Mouse (Mus musculus) MEL (cell line): ENCODE data around the gene Rufy3. TPM values are rescaled to one million over a fixed set of nuclear protein-coding genes. Genes with fewer than 3 reads are reported as not detected.

ENCODE experiments used
- DNase-seq: peaks from one replicate; pipeline ENCODE4 v3.0.0; 2011; ENCODE audit warnings: low read depth, low spot score
- H3K27ac ChIP-seq: 2 replicates; pipeline ENCODE4 v1.5.1; 2012; ENCODE audit warnings: low read depth, mild to moderate bottlenecking, control low read depth, low read length, moderate library complexity; ENCODE audit not compliant: control insufficient read depth
- H3K27me3 ChIP-seq, 2 experiments: fragments of 150-350 bp in 1 of 2; sonication (generic) in 1 of 2; 2 replicates each; pipeline ENCODE4 v1.6.1; 2012; ENCODE audit warnings: low read length in 2 of 2, mild to moderate bottlenecking in 2 of 2, improper control_type of control experiment in 1 of 2, moderate library complexity in 1 of 2; ENCODE audit not compliant: insufficient read depth in 2 of 2, control insufficient read depth in 1 of 2
- H3K36me3 ChIP-seq, 2 experiments: 2 replicates each; pipeline ENCODE4 v1.6.1; 2012 to 2014; ENCODE audit warnings: low read length in 2 of 2, improper control_type of control experiment in 1 of 2, inconsistent platforms in 1 of 2, mild to moderate bottlenecking in 1 of 2; ENCODE audit not compliant: insufficient read depth in 2 of 2, control insufficient read depth in 1 of 2
- H3K4me1 ChIP-seq, 2 experiments: fragments of 150-350 bp in 1 of 2; sonication (generic) in 1 of 2; 2 replicates each; pipeline ENCODE4 v1.6.1; 2012; ENCODE audit warnings: low read length in 2 of 2, improper control_type of control experiment in 1 of 2, mild to moderate bottlenecking in 1 of 2; ENCODE audit not compliant: insufficient read depth in 2 of 2, control insufficient read depth in 1 of 2
- H3K4me3 ChIP-seq, 2 experiments: fragments of 150-350 bp in 1 of 2; sonication (generic) in 1 of 2; 2 replicates each; pipeline ENCODE4 v1.5.1; 2012; ENCODE audit warnings: low read depth in 2 of 2, low read length in 2 of 2, mild to moderate bottlenecking in 2 of 2, moderate library complexity in 2 of 2, control low read depth in 1 of 2, improper control_type of control experiment in 1 of 2; ENCODE audit not compliant: control insufficient read depth in 1 of 2, insufficient read depth in 1 of 2
- H3K79me2 ChIP-seq: 2 replicates; pipeline ENCODE4 v1.6.1; 2012; ENCODE audit warnings: mild to moderate bottlenecking, low read length, moderate library complexity; ENCODE audit not compliant: control insufficient read depth, poor library complexity, insufficient read depth
- H3K9ac ChIP-seq: 2 replicates; pipeline ENCODE4 v1.6.1; 2012; ENCODE audit warnings: low read depth, mild to moderate bottlenecking, control low read depth, low read length, moderate library complexity; ENCODE audit not compliant: control insufficient read depth, poor library complexity, severe bottlenecking
- H3K9me3 ChIP-seq: fragments of 150-350 bp; sonication (generic); replicated peaks from 2 replicates; pipeline ENCODE4 v1.6.1; 2012; ENCODE audit warnings: mild to moderate bottlenecking, low read length, improper control_type of control experiment, moderate library complexity; ENCODE audit not compliant: insufficient read depth
- CHD1 ChIP-seq: IDR thresholded peaks from 2 replicates; pipeline ENCODE4 v1.6.1; 2012; ENCODE audit warnings: low read depth, mild to moderate bottlenecking, inconsistent platforms, low read length, improper control_type of control experiment
- CHD2 ChIP-seq: IDR thresholded peaks from 2 replicates; pipeline ENCODE4 v1.6.1; 2011; ENCODE audit warnings: low read length, improper control_type of control experiment
- CTCF ChIP-seq, 3 experiments: IDR thresholded peaks in 2 of 3; conservative IDR thresholded peaks in 1 of 3; 2 replicates each; pipeline ENCODE4 v1.5.1; 2011 to 2012; ENCODE audit warnings: low read length in 3 of 3, low read depth in 2 of 3, mild to moderate bottlenecking in 2 of 3, improper control_type of control experiment in 1 of 3, inconsistent platforms in 1 of 3, mixed read lengths in 1 of 3, moderate library complexity in 1 of 3; ENCODE audit not compliant: control insufficient read depth in 1 of 3, insufficient read depth in 1 of 3, poor library complexity in 1 of 3, severe bottlenecking in 1 of 3
- ELF1 ChIP-seq: IDR thresholded peaks from 2 replicates; pipeline ENCODE4 v1.6.1; 2014; ENCODE audit warnings: low read depth, mild to moderate bottlenecking, inconsistent platforms, low read length, improper control_type of control experiment, moderate library complexity
- EP300 ChIP-seq, 2 experiments: IDR thresholded peaks; 2 replicates each; pipeline ENCODE4 v1.6.1; 2011; ENCODE audit warnings: improper control_type of control experiment in 2 of 2, low read length in 2 of 2, low read depth in 1 of 2, mild to moderate bottlenecking in 1 of 2
- GATA1 ChIP-seq: IDR thresholded peaks from 2 replicates; pipeline ENCODE4 v1.6.1; 2011; ENCODE audit warnings: low read depth, low read length, improper control_type of control experiment
- HCFC1 ChIP-seq: IDR thresholded peaks from 2 replicates; pipeline ENCODE4 v1.6.1; 2012; ENCODE audit warnings: low read depth, mild to moderate bottlenecking, inconsistent platforms, low read length, improper control_type of control experiment, moderate library complexity
- MAFK ChIP-seq: IDR thresholded peaks from 2 replicates; pipeline ENCODE4 v1.6.1; 2011; ENCODE audit warnings: low read depth, mild to moderate bottlenecking, low read length, improper control_type of control experiment, borderline replicate concordance
- MAX ChIP-seq: IDR thresholded peaks from 2 replicates; pipeline ENCODE4 v1.6.1; 2011; ENCODE audit warnings: low read length, improper control_type of control experiment
- MAZ ChIP-seq: IDR thresholded peaks from 2 replicates; pipeline ENCODE4 v1.6.1; 2012; ENCODE audit warnings: low read depth, mild to moderate bottlenecking, inconsistent platforms, low read length, improper control_type of control experiment
- MEF2A ChIP-seq: IDR thresholded peaks from 2 replicates; pipeline ENCODE4 v1.6.1; 2014; ENCODE audit warnings: low read depth, mild to moderate bottlenecking, inconsistent platforms, low read length, improper control_type of control experiment; ENCODE audit not compliant: poor library complexity, insufficient replicate concordance, severe bottlenecking; ENCODE audit errors: extremely low read depth
- MXI1 ChIP-seq: IDR thresholded peaks from 2 replicates; pipeline ENCODE4 v1.6.1; 2011; ENCODE audit warnings: mild to moderate bottlenecking, low read depth, low read length, improper control_type of control experiment
- MYB ChIP-seq: IDR thresholded peaks from 2 replicates; pipeline ENCODE4 v1.6.1; 2011; ENCODE audit warnings: mild to moderate bottlenecking, low read depth, low read length, improper control_type of control experiment
- MYC ChIP-seq: IDR thresholded peaks from 2 replicates; pipeline ENCODE4 v1.6.1; 2011; ENCODE audit warnings: low read depth, mild to moderate bottlenecking, low read length, improper control_type of control experiment, moderate library complexity
- NELFE ChIP-seq: IDR thresholded peaks from 2 replicates; pipeline ENCODE4 v1.6.1; 2011; ENCODE audit warnings: low read depth, low read length, improper control_type of control experiment
- POLR2AphosphoS2 ChIP-seq: IDR thresholded peaks from 2 replicates; pipeline ENCODE4 v1.6.1; 2011; ENCODE audit warnings: low read length, improper control_type of control experiment
- POLR2AphosphoS5 ChIP-seq: IDR thresholded peaks from 2 replicates; pipeline ENCODE4 v1.6.1; 2012; ENCODE audit warnings: low read depth, borderline replicate concordance, mild to moderate bottlenecking, inconsistent platforms, low read length, moderate library complexity, mixed read lengths
- SMC3 ChIP-seq: IDR thresholded peaks from 2 replicates; pipeline ENCODE4 v1.6.1; 2011; ENCODE audit warnings: low read depth, low read length, improper control_type of control experiment
- TBP ChIP-seq: IDR thresholded peaks from 2 replicates; pipeline ENCODE4 v1.8.0; 2011; ENCODE audit warnings: low read depth, low read length, improper control_type of control experiment
- UBTF ChIP-seq: IDR thresholded peaks from 2 replicates; pipeline ENCODE4 v1.6.1; 2012; ENCODE audit warnings: low read depth, mild to moderate bottlenecking, inconsistent platforms, low read length, improper control_type of control experiment, moderate library complexity, borderline replicate concordance; ENCODE audit not compliant: insufficient read depth
- USF1 ChIP-seq: IDR thresholded peaks from 2 replicates; pipeline ENCODE4 v1.6.1; 2014; ENCODE audit warnings: low read depth, mild to moderate bottlenecking, inconsistent platforms, low read length, improper control_type of control experiment, moderate library complexity
- USF2 ChIP-seq, 2 experiments: IDR thresholded peaks; 2 replicates each; pipeline ENCODE4 v1.6.1; 2011 to 2012; ENCODE audit warnings: improper control_type of control experiment in 2 of 2, low read length in 2 of 2, borderline replicate concordance in 1 of 2, inconsistent platforms in 1 of 2, low read depth in 1 of 2, mild to moderate bottlenecking in 1 of 2; ENCODE audit not compliant: insufficient read depth in 1 of 2
- polyA plus RNA-seq, 2 experiments: library from polyadenylated mRNA; stranded (reverse) in 1 of 2; unstranded in 1 of 2; fragments of >175 nt in 1 of 2; fragments of >200 nt in 1 of 2; gene quantifications; 2 replicates each; pipeline versions ENCODE4 v1.2.1 to v1.2.4; 2012; ENCODE audit warnings: low replicate concordance in 2 of 2, low read depth in 1 of 2; ENCODE audit not compliant: insufficient read length in 2 of 2, insufficient read depth in 1 of 2, missing spikeins in 1 of 2
- total RNA-seq: library from RNA; depleted of rRNA; stranded (reverse); fragments of 300-350 nt; gene quantifications from 2 replicates; pipeline ENCODE4 v1.2.3, GENCODE M21; 2012

Rufy3 gene
- total and polyA plus RNA-seq, 3 experiments = 3.2 to 5.7 TPM; not detected in 1

DNA sequence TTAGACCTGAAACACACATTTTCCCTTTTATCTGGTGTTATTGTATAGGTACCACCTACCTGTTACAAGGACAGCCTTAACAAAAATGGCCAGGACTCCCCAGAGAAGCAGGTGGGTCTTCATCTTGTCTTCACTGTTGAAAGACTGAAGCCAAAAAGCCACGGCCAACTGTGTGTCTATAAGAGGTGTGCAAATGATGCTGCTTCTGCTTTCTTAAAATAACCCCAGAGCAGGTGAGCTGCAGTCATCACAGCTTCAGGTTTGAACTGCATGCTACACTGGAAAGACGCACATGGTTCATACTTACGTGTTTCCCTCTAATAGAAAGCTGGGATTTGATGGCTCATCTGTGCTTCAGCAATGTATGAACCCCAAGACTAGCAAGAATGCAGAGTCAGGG is 37.2 kb upstream of the Rufy3 start, which contains the start of gene Jchain:
Jchain (minus strand) TSS at position 235 of the 400 bp plus-strand sequence.
- TF ChIP-seq GATA1 = no peak
- no peak for TF ChIP-seq MYC
- TF ChIP-seq EP300 (IDR thresholded peaks at IDR 0.05; ENCODE audit: low read depth in 1 of 2, low read length in 2 of 2) = no peak
- TF ChIP-seq TBP = no peak
- TF ChIP-seq POLR2AphosphoS2 = no peak
- no peak for TF ChIP-seq MXI1
- no peak for TF ChIP-seq NELFE
- no peak for TF ChIP-seq MEF2A
- TF ChIP-seq MAFK = no peak
- no peak for TF ChIP-seq MAZ
- no peak for TF ChIP-seq HCFC1
- no peak for TF ChIP-seq CHD1
- no peak for TF ChIP-seq ELF1
- no peak for TF ChIP-seq MAX
- no peak for TF ChIP-seq USF2 (IDR thresholded peaks at IDR 0.05; ENCODE audit: borderline replicate concordance in 1 of 2, insufficient read depth in 1 of 2, low read depth in 1 of 2, low read length in 2 of 2)
- TF ChIP-seq USF1 = no peak
- no peak for TF ChIP-seq CTCF (IDR thresholded peaks at IDR 0.05 in 2 of 3, conservative IDR thresholded peaks at IDR 0.05 in 1 of 3; ENCODE audit: control insufficient read depth in 1 of 3, insufficient read depth in 1 of 3, low read depth in 2 of 3, low read length in 3 of 3, poor library complexity in 1 of 3, severe bottlenecking in 1 of 3)
- no peak for TF ChIP-seq POLR2AphosphoS5
- H3K4me1 ChIP-seq = no peaks in the 10 kb centered on the region
- no peak for DNase-seq
- H3K4me3 ChIP-seq = no peak within 1 kb of the TSS
- no peak within 1 kb of the TSS for H3K27ac ChIP-seq
- no peaks in the 10 kb centered on the region for H3K79me2 ChIP-seq
- no peak within 1 kb of the TSS for H3K9ac ChIP-seq
- H3K36me3 ChIP-seq = no peaks in the 10 kb centered on the region; a peak in 1 of 4 replicates
- peaks cover 8 to 9% of the 10 kb centered on the region in 2 experiments for H3K27me3 ChIP-seq
- no peaks in the 10 kb centered on the region for H3K9me3 ChIP-seq

DNA sequence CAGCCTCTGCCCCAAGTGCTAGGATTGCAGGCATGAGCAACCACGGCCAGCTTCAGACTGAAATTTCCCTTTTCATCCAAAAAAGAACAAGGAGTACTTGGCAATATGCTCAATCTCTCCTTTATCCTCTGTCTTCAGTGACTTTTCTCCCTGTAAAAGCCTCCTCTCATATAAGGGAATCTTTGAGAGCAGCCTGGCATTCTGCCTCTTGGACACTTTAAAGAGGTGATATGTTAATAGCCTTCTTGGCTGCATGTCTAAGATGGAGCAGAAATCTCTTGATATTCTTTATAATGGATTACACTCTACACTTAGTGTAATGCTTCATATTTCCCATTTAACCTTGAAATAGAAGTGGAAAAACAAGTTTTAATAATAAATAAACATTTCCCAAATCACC is 33.9 kb upstream of the Rufy3 start:
- Histone ChIP-seq H3K4me3 (no peak overlapping the region), H3K9ac (no peak overlapping the region), H3K9me3 (no peaks in the 10 kb centered on the region), H3K27ac (no peak overlapping the region), H3K36me3 (no peaks in the 10 kb centered on the region), H3K27me3 (peaks cover 4 to 9% of the 10 kb centered on the region in 2 experiments; a peak in 3 of 4 replicates), H3K4me1 (no peaks in the 10 kb centered on the region; a peak in 1 of 4 replicates), H3K79me2 (no peaks in the 10 kb centered on the region)
- TF ChIP-seq CHD1 (no peak), MYB (no peak), SMC3 (no peak), UBTF (no peak), CHD2 (no peak), POLR2AphosphoS5 (no peak)
- no peak for DNase-seq
